Mouse (Mus musculus) adipocyte (in vitro differentiated cells): ENCODE data around the gene Vmn1r90.
"Not testable (repeated sequence)": the region's sequence is repeated elsewhere in the genome, so short reads cannot be mapped to it uniquely, and the experiment has no call there.

Source experiments
- DNase-seq: peaks from one replicate; pipeline ENCODE4 v3.0.0-alpha.2; 2016; ENCODE audit warnings: low spot score

Vmn1r90 gene

DNA sequence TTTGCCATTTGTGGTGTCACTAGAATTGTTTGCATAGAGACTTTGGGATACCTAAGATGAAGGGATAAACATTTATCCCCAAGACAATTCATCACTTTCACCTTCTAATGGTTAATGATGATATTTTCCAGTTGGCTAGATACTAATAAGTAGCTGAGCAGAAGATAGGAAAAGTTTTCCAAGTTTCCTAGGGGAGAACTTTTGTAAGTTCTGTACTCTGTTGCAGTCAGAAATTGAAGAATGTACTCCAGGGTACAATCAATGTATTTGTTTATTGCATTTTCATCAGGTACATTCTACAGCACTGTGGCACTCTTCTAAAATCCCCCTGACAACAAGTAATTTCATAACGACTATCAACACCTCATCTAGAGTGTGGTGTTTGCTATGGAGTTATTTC lies at the start of gene Vmn1r90:
Gene Vmn1r90 (minus strand): TSS at position 101 of the 400 bp plus-strand sequence.
- no peak for DNase-seq

DNA sequence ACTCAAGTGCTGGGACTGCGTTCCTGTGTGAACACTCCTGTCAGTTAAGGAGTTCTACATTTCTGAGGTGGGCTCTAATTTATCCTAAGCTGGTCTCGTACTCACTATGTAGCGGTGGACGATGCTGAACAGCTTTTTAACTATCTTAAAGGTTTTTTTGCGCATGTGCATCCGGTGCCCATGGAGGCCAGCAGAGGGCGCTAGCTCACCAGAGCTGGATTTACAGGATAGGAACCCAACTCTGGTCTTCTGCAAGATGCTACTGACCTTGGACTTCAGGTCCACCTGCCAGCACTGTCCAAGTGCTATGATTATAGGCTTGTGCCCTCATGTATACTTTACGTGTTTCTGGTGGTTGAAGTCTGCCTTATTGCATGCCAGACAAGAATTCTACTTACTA lies 29.7 kb upstream of the Vmn1r90 start:
- DNase-seq: not testable (repeated sequence)

DNA sequence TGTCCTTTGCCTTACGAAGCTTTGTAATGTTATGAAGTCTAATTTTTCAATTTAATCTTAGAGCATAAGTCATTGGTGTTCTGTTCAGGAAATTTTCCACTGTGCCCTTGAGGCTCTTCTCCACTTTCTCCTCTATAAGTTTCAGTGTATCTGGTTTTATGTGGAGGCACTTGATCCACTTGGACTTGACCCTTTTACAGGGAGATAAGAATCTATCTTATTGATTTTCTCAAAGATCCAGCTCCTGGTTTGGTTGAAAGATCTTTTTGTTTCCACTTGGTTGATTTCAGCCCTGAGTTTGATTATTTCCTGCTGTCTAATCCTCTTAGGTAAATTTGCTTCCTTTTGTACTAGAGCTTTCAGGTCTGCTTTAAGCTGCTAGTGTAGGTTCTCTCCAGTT lies 11.0 kb downstream of the Vmn1r90 start:
- no peak for DNase-seq

DNA sequence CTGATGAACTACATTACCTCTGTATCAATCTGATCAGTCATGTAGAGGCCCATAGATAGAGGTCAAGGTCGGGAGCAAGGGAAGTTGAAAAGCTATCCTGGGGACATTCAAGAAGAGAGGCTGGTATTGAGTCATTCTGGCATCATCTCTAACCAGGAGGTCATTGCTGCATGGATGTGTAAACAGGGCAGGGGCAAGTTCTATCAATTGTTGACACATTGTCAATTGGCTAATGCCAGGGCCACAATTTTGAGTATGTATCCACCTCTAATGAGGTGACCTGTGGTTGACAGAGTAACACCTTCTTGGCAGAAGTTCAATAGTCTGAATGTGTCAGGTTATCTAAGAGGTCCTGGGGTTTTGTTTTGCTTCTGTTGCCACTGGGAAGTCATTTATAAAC lies 38.0 kb downstream of the Vmn1r90 start:
- no peak for DNase-seq

DNA sequence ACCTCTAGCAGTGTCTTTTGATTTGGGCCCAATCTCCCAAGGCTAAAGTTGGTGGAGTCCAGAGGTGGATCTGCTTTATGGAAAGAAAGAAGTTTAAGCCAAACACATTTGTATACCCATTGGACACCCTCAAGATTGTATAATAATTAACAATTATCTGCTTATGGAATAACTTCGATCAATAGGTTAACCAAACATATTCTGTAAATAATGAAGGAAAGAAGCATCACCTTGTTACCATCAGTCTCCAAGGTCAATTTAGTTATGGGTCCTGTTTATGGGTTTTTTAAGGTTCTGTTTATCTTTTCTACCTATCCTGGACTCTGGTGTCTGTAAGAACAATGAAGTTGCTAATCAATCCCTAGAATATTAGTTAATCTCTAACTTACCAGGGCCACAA lies 40.7 kb downstream of the Vmn1r90 start:
- DNase-seq: no peak

DNA sequence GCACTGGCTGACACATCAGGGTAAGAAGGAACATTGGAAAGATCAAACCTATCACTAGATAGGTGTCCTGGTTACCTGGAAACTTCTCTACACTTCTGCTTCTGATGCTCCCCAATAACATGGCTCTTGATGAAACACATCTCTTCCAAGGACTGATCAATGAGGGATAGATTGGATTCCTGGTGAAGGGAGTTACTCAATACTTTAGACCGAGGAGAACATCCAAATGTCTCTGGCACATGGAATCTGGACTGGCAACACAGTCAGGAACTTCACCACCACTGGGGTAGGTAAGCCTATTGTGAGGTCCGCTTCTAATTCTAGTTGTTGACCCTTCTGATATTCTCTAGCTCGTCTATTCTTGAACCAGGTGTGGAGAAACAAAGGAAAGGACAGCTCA lies 45.0 kb downstream of the Vmn1r90 start:
- DNase-seq: no peak
